Mouse (Mus musculus): Measurements from ENCODE around the gene Col4a2. TPM values are rescaled to one million over a fixed set of nuclear protein-coding genes. Genes with fewer than 3 reads are reported as not detected.

The Col4a2 gene
- polyA plus RNA-seq, 1 experiment from 2014 or later, result 46.4 TPM

DNA sequence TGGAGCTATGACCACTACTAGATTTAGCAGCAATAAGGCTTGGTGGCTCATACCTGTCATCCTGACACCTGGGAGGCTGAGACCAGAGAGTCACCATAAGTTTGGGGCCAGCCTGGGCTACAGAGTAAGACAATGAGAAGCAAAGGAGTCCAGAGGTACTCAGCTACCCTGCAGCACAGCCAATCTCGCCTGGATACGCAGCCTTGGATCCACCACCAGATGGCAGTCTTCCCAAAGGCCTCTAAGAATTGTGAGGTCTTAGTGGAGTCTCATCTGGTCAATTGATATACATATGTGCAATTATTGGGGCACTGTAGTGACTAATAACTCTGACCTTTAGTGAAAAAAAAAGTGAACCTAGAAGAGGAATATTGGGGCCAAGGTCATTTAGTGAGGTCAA lies 107.0 kb downstream of the Col4a2 start:
- H3K9ac ChIP-seq, result no peak overlapping the region
- no peaks in the 10 kb centered on the region for H3K27me3 ChIP-seq (ENCODE audit: control insufficient read depth, insufficient read depth, low read length)
- no peaks in the 10 kb centered on the region for H3K36me3 ChIP-seq (replicated peaks; ENCODE audit: control insufficient read depth, insufficient read depth)
- H3K27ac ChIP-seq, result no peak overlapping the region
- 15% methylated on average over 2 of the region's 2 CpGs for WGBS
- DNase-seq (ENCODE audit: low spot score) (peak; percentile 87), ATAC-seq (ENCODE audit: low FRiP score) (peak; percentile 40)
- no peaks in the 10 kb centered on the region for H3K9me3 ChIP-seq (ENCODE audit: control insufficient read depth, low read length)
- H3K4me1 ChIP-seq (replicated peaks; ENCODE audit: control insufficient read depth, insufficient read depth, low read length), result peaks cover 3% of the 10 kb centered on the region
- no peak overlapping the region for H3K4me3 ChIP-seq (replicated peaks; ENCODE audit: low read length)
- no peak overlapping the region for H3K4me2 ChIP-seq (replicated peaks)

DNA sequence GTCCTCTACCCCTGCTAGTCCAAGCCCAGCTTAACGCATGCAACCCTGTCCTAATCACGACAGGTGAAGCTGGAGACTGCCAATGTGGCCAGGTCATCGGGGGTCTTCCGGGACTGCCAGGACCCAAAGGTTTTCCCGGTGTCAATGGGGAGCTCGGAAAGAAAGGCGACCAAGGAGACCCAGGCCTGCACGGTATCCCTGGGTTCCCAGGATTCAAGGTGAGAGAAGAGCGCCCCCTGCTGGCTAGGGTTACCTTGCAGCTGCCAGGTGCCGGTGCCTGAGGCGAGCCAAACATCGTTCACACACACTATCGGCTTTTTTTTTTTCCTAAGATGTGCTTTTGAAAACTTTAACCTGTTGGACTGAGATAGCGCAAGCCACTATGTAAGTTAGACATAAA lies 108.5 kb downstream of the Col4a2 start:
- Histone ChIP-seq H3K4me3 (replicated peaks; ENCODE audit: low read length) (no peak overlapping the region), H3K4me1 (replicated peaks; ENCODE audit: control insufficient read depth, insufficient read depth, low read length) (no peaks in the 10 kb centered on the region), H3K27ac (no peak overlapping the region), H3K9me3 (ENCODE audit: control insufficient read depth, low read length) (no peaks in the 10 kb centered on the region), H3K27me3 (ENCODE audit: control insufficient read depth, insufficient read depth, low read length) (no peaks in the 10 kb centered on the region), H3K4me2 (replicated peaks) (no peak overlapping the region), H3K9ac (no peak overlapping the region), H3K36me3 (replicated peaks; ENCODE audit: control insufficient read depth, insufficient read depth) (no peaks in the 10 kb centered on the region)
- WGBS, result 56% methylated on average over 14 of the region's 14 CpGs
- DNase-seq (ENCODE audit: low spot score), result no peak
- no peak for ATAC-seq (ENCODE audit: low FRiP score)

DNA sequence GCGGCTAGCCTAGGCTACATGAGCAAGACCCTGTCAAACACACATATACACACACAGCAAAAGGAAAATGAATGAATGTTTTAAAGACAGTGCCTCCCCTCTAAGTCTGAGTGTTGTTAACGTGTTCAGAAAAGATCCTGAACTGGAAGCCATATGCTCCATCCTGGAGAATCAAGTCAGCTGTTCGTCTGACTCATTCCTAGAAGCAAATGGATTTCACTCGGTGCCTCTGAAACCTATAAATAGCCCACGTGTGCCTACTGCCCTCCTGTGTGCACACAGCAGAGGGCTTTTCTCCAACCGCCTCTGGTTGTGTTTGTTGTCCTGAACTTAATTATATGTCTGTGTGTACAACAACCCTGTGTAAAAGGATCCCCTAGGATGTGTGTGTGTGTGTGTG lies 109.4 kb downstream of the Col4a2 start:
- Histone ChIP-seq H3K9me3 (ENCODE audit: control insufficient read depth, low read length) (no peaks in the 10 kb centered on the region), H3K27ac (no peak overlapping the region), H3K4me2 (replicated peaks) (no peak overlapping the region), H3K9ac (no peak overlapping the region), H3K36me3 (replicated peaks; ENCODE audit: control insufficient read depth, insufficient read depth) (no peaks in the 10 kb centered on the region), H3K27me3 (ENCODE audit: control insufficient read depth, insufficient read depth, low read length) (no peaks in the 10 kb centered on the region), H3K4me1 (replicated peaks; ENCODE audit: control insufficient read depth, insufficient read depth, low read length) (no peaks in the 10 kb centered on the region), H3K4me3 (replicated peaks; ENCODE audit: low read length) (no peak overlapping the region)
- 81% methylated on average over 6 of the region's 6 CpGs for WGBS
- ATAC-seq (ENCODE audit: low FRiP score), result no peak
- DNase-seq (ENCODE audit: low spot score), result no peak

DNA sequence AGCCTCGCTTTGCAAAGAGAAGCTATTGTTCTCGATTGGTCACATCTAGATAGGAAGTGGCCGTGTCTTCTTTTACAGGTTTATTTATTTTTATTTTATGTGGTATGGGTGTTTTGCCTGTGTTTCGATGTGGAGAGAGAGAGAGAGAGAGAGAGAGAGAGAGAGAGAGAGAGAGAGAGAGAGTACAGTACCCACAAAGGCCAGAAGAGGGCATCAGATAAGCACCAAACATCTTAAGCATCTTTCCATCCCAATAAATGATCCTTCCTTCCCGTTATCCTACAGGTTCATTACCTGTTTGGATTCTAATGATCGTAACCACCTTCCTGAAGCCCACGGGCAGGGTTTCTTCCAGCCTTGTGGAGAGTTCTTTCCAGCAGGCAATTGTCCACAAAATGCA lies 110.5 kb downstream of the Col4a2 start:
- H3K9me3 ChIP-seq (ENCODE audit: control insufficient read depth, low read length), result no peaks in the 10 kb centered on the region
- H3K27ac ChIP-seq, result no peak overlapping the region
- H3K4me3 ChIP-seq (replicated peaks; ENCODE audit: low read length), result no peak overlapping the region
- H3K4me1 ChIP-seq (replicated peaks; ENCODE audit: control insufficient read depth, insufficient read depth, low read length), result no peaks in the 10 kb centered on the region
- WGBS, result 60% methylated on average over 7 of the region's 7 CpGs
- DNase-seq (ENCODE audit: low spot score), result no peak
- H3K9ac ChIP-seq, result no peak overlapping the region
- H3K27me3 ChIP-seq (ENCODE audit: control insufficient read depth, insufficient read depth, low read length), result no peaks in the 10 kb centered on the region
- no peaks in the 10 kb centered on the region for H3K36me3 ChIP-seq (replicated peaks; ENCODE audit: control insufficient read depth, insufficient read depth)
- no peak for ATAC-seq (ENCODE audit: low FRiP score)
- H3K4me2 ChIP-seq (replicated peaks), result no peak overlapping the region

DNA sequence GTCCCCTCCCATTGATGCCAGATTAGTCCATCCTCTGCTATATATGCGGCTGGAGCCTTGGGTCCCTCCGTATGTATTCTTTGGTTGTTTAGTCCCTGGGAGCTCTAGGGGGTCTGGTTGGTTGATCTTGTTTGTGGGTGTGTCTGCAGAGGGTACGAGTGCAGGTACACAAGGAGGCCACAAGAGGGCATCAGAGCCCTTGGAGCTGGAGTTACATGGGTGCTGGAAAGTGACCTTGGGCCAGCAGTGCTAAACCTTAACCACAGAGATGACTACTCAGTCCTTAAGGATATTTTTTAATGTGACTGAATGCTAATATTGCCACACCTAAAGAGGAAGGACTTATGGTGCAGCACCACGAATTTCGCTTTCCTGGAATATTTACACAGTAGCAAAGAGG lies 118.1 kb downstream of the Col4a2 start:
- H3K27me3 ChIP-seq (ENCODE audit: control insufficient read depth, insufficient read depth, low read length), result no peaks in the 10 kb centered on the region
- DNase-seq (ENCODE audit: low spot score), result no peak
- no peak overlapping the region for H3K4me3 ChIP-seq (replicated peaks; ENCODE audit: low read length)
- no peaks in the 10 kb centered on the region for H3K4me1 ChIP-seq (replicated peaks; ENCODE audit: control insufficient read depth, insufficient read depth, low read length)
- no peak overlapping the region for H3K4me2 ChIP-seq (replicated peaks)
- no peaks in the 10 kb centered on the region for H3K36me3 ChIP-seq (replicated peaks; ENCODE audit: control insufficient read depth, insufficient read depth)
- H3K9ac ChIP-seq, result no peak overlapping the region
- 69% methylated on average over 5 of the region's 5 CpGs for WGBS
- H3K9me3 ChIP-seq (ENCODE audit: control insufficient read depth, low read length), result no peaks in the 10 kb centered on the region
- ATAC-seq (ENCODE audit: low FRiP score), result no peak
- H3K27ac ChIP-seq, result no peak overlapping the region

DNA sequence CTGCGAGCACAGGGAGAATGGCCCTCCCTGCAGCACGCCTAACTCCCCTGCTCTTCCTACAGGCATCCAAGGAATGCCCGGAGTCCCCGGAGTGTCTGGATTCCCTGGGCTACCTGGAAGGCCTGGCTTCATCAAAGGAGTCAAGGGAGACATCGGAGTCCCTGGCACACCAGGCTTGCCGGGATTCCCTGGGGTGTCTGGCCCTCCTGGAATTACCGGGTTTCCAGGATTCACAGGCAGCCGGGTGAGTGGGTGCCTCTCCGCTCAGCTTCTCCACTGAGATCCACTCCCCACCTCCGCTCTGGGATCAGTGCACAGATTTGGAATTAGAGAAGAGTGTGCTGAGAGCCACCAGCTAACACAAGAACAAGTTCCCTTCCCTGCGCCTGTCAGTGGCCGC lies 125.3 kb downstream of the Col4a2 start:
- Histone ChIP-seq H3K36me3 (replicated peaks; ENCODE audit: control insufficient read depth, insufficient read depth) (no peaks in the 10 kb centered on the region), H3K9me3 (ENCODE audit: control insufficient read depth, low read length) (no peaks in the 10 kb centered on the region), H3K27me3 (ENCODE audit: control insufficient read depth, insufficient read depth, low read length) (no peaks in the 10 kb centered on the region), H3K4me2 (replicated peaks) (no peak overlapping the region), H3K4me3 (replicated peaks; ENCODE audit: low read length) (no peak overlapping the region), H3K4me1 (replicated peaks; ENCODE audit: control insufficient read depth, insufficient read depth, low read length) (no peaks in the 10 kb centered on the region), H3K27ac (no peak overlapping the region), H3K9ac (no peak overlapping the region)
- 64% methylated on average over 12 of the region's 12 CpGs for WGBS
- ATAC-seq (ENCODE audit: low FRiP score) (no peak), DNase-seq (ENCODE audit: low spot score) (no peak)

DNA sequence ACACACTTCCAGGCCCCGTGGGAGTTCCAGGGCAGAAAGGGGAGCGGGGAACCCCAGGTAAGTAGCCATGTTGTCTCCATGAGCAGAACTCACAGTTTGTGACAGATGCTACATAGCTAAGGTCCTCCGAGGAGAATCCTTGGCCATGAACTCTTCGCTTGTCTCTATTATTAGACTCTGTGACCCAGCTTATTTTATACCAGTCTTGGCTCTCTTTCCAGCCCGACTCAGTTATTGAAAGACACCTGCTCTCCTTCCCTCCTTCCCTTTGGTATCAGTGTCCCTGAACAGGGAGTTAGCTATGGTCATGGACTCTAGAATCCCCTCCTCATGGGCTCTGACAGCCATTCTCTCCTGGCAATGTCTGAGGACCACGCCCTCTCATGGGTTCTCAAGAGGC lies 128.7 kb downstream of the Col4a2 start:
- Histone ChIP-seq H3K9ac (no peak overlapping the region), H3K4me3 (replicated peaks; ENCODE audit: low read length) (no peak overlapping the region), H3K4me2 (replicated peaks) (no peak overlapping the region), H3K4me1 (replicated peaks; ENCODE audit: control insufficient read depth, insufficient read depth, low read length) (no peaks in the 10 kb centered on the region), H3K27me3 (ENCODE audit: control insufficient read depth, insufficient read depth, low read length) (no peaks in the 10 kb centered on the region), H3K27ac (no peak overlapping the region), H3K9me3 (ENCODE audit: control insufficient read depth, low read length) (no peaks in the 10 kb centered on the region), H3K36me3 (replicated peaks; ENCODE audit: control insufficient read depth, insufficient read depth) (no peaks in the 10 kb centered on the region)
- 94% methylated on average over 6 of the region's 6 CpGs for WGBS
- ATAC-seq (ENCODE audit: low FRiP score), result no peak
- no peak for DNase-seq (ENCODE audit: low spot score)

DNA sequence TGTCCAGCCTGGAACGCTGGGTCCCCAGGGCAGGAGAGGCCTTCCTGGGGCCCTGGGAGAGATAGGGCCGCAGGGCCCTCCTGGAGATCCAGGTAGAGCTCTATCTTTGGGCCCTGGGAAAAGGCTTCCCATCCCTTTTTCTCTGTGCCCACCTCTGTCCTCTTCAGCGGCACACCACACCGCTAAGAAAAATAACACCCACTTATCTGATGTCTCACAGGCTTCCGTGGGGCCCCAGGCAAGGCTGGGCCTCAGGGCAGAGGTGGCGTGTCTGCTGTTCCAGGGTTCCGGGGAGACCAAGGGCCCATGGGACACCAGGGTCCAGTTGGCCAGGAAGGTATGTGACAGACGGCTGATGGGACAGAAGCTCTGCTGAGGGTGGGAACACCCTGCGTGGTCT lies 131.0 kb downstream of the Col4a2 start:
- 92% methylated on average over 9 of the region's 9 CpGs for WGBS
- no peak overlapping the region for H3K27ac ChIP-seq
- DNase-seq (ENCODE audit: low spot score), result no peak
- no peaks in the 10 kb centered on the region for H3K36me3 ChIP-seq (replicated peaks; ENCODE audit: control insufficient read depth, insufficient read depth)
- no peak overlapping the region for H3K4me3 ChIP-seq (replicated peaks; ENCODE audit: low read length)
- ATAC-seq (ENCODE audit: low FRiP score), result no peak
- no peaks in the 10 kb centered on the region for H3K27me3 ChIP-seq (ENCODE audit: control insufficient read depth, insufficient read depth, low read length)
- no peaks in the 10 kb centered on the region for H3K9me3 ChIP-seq (ENCODE audit: control insufficient read depth, low read length)
- no peak overlapping the region for H3K9ac ChIP-seq
- H3K4me2 ChIP-seq (replicated peaks), result no peak overlapping the region
- H3K4me1 ChIP-seq (replicated peaks; ENCODE audit: control insufficient read depth, insufficient read depth, low read length), result no peaks in the 10 kb centered on the region

DNA sequence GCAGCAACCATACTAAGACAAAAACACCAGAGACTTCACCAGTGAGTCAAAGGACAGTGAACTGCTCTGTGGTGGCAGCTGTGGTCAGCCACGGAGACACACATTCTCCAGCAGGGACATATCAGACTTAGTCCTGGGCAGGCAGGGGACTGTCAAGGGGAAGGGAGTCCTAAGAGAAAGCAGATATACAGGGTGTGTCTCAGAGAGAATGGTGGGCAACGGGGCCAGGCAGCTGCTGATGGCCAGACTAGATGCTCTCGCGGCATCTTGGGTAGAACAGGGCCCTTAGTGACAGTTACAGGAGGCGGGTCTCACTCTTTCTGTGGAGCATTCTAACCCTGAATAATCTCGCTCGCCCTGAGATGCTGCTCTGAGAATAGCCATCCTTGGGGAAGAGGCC lies 131.6 kb downstream of the Col4a2 start:
- H3K4me2 ChIP-seq (replicated peaks), result no peak overlapping the region
- no peaks in the 10 kb centered on the region for H3K9me3 ChIP-seq (ENCODE audit: control insufficient read depth, low read length)
- no peak overlapping the region for H3K9ac ChIP-seq
- H3K4me3 ChIP-seq (replicated peaks; ENCODE audit: low read length), result no peak overlapping the region
- no peaks in the 10 kb centered on the region for H3K4me1 ChIP-seq (replicated peaks; ENCODE audit: control insufficient read depth, insufficient read depth, low read length)
- WGBS, result 80% methylated on average over 7 of the region's 7 CpGs
- no peak for DNase-seq (ENCODE audit: low spot score)
- no peak overlapping the region for H3K27ac ChIP-seq
- H3K36me3 ChIP-seq (replicated peaks; ENCODE audit: control insufficient read depth, insufficient read depth), result no peaks in the 10 kb centered on the region
- H3K27me3 ChIP-seq (ENCODE audit: control insufficient read depth, insufficient read depth, low read length), result no peaks in the 10 kb centered on the region
- ATAC-seq (ENCODE audit: low FRiP score), result no peak

DNA sequence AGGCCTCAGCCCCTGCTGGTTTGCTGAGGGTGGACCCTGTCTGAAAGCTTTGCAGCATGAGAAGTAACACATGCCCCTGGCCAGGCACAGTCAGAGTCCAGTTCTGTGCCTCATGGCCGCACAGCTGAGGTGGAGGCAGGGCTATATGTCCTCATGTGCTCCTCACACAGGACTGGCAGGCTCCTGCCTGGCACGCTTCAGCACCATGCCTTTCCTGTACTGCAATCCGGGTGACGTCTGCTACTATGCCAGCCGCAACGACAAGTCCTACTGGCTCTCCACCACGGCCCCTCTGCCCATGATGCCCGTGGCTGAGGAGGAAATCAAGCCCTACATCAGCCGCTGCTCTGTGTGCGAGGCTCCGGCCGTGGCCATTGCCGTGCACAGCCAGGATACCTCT lies 133.2 kb downstream of the Col4a2 start:
- WGBS, result 95% methylated on average over 13 of the region's 13 CpGs
- Histone ChIP-seq H3K9me3 (ENCODE audit: control insufficient read depth, low read length) (no peaks in the 10 kb centered on the region), H3K4me1 (replicated peaks; ENCODE audit: control insufficient read depth, insufficient read depth, low read length) (no peaks in the 10 kb centered on the region), H3K27ac (no peak overlapping the region), H3K36me3 (replicated peaks; ENCODE audit: control insufficient read depth, insufficient read depth) (no peaks in the 10 kb centered on the region), H3K9ac (no peak overlapping the region), H3K4me3 (replicated peaks; ENCODE audit: low read length) (no peak overlapping the region), H3K27me3 (ENCODE audit: control insufficient read depth, insufficient read depth, low read length) (no peaks in the 10 kb centered on the region), H3K4me2 (replicated peaks) (no peak overlapping the region)
- ATAC-seq (ENCODE audit: low FRiP score) (no peak), DNase-seq (ENCODE audit: low spot score) (no peak)

Data from hindbrain, embryonic 14.5 days (tissue).